Mouse (Mus musculus): ENCODE results near the gene Akap14.

- TF ChIP-seq CTCF (IDR thresholded peaks at IDR 0.05; ENCODE audit: borderline replicate concordance, control insufficient read depth, extremely low read depth, insufficient read depth, low read length, poor library complexity), result no peak
- TF ChIP-seq POLR2A (IDR thresholded peaks at IDR 0.05; ENCODE audit: control insufficient read depth, extremely low read depth, insufficient read depth, low read length, poor library complexity), result no peak
Measured at GRCm38 (mm10) chrX:37120212-37120611, 48.4 kb downstream of the Akap14 start.

All from thymus, adult 2 months (tissue).